Mouse (Mus musculus): ENCODE data around the gene Atf4.

The Atf4 gene

DNA sequence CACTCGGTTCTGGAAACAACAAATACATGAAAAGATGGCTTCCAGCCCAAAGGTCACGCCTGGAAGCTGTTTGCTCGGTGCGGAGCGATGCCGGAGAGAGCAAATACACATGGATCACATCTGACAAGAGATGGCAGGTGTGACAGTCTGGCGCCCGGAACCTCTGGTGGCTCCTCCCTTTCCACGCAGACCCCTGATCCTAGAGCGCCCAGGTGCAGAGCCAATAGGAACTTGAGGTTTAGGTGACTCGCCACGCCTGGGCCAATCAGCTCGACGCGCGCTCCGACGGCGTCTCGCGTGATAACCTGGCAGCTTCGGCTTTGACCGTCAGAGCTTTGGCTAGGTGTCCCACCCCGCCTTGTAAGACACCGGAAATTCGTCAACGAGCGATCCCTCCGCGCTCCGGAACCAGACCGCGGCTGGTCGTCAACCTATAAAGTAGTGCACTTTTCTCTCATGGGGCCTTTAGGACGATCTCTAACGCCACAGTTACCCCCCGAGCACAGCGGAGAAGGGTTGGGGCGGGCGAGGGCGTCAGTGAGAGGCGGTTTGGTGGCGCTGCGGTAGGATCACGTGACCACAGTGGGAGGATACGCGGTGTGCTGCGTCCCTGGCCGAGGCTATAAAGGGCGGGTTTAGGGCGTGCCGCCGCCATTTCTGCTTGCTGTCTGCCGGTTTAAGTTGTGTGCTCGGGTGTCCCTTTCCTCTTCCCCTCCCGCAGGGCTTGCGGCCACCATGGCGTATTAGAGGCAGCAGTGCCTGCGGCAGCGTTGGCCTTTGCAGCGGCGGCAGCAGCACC, at the start of gene Atf4:
Atf4 (plus strand) TSS at position 338 of the 799 bp plus-strand sequence.
- peak; percentile 99 for DNase-seq (ENCODE audit: low read depth, low spot score)

DNA sequence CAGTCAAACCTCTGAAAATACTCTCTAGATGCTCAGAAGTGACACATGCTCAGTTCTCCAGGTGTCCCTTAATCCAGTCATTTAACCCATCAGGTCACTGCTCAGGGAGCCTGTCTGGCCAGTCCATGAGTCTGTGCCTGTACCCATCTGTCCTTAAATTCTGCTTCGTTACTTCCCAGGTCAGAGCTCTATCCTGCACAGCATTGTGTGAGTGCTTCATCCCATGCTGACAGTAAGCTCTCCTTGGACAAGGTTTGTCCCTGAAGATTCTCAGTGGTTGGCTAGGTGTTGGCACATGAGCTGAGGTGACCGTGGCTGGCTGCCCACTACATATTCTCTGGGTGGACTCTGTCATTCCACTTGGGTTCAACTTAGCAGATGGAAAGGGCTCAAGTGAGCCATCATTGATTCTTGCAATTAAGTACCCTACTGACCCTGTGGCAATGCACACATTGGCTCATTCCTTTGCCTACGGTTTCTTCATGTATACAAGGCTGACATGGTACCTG, 48.9 kb upstream of the Atf4 start:
- no peak for DNase-seq (ENCODE audit: low read depth, low spot score)

DNA sequence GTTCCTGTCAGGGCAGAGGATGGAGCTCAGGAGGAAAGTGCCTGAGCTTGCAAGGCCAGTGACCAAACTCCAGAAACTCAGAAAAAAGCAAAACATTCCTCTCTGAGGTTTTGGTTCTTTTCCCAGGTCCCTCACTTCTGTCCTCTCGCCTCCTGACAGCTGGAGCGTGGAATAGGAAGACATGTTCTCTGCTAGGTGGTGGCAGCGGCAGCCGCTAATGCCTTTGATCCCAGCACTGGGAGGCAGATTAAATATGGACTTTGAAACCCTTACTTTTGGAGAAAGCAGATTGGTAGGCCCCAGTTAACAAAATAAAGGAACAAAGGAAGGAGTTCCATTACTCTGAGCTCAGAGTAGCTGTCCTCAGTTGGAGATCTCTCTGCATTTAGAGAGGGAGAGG, 46.5 kb upstream of the Atf4 start:
- DNase-seq (ENCODE audit: low read depth, low spot score): no peak

DNA sequence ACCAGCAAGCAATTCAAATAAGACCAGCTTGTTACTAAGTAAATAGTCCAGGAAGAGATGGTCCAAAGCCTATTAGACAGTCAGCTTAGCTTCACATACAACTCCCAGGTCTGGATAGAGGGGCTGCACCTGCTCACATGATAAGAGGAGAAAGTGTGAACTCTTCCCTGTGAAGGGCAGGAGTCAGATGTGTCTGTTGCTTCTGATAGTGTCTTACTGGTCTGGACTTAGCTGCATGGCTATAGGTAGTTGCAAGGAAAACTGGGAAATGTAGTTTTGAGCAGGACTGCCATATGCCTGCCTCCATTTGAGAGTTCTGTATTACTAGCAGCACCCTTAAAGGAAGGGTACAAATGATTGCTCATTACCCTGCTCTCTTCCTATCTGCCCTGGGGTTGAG, 41.3 kb upstream of the Atf4 start:
- no peak for DNase-seq (ENCODE audit: low read depth, low spot score)

DNA sequence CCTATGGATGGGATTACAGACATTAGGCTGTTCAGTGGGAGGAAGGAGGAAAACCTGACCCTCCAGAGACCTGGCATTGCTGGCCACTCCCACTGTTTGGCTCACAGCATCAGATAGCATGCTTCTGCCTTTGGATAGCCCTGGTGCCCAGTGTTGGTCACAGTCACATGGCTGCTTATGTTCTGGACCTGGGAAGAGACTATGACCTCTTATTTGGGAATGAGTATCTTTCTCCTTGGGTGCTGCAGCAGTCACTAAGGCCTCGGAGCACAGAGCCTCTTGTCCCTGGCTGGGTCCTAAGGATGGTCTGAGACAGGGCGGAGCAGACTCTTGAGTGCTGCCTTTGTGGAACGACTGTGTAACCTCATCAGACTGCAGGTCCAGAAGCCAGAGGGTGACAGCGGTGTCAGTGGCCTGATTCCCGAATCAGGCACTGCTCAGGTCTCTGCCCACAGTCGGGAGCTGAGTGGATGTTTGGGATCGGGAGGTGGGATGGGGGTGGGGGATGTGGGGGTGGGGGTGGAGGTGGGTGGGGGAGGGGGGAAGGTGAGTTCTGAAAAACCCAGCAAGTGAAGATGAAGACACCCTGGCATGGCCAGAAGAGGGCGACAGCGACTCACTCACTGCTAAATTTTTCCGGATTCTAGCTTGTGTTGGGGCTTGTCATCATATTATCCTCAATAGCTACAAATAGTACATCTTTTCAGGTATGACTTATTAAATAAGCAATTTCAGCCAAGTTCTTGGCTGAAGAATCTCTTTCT, 39.1 kb upstream of the Atf4 start:
- DNase-seq (ENCODE audit: low read depth, low spot score): no peak

DNA sequence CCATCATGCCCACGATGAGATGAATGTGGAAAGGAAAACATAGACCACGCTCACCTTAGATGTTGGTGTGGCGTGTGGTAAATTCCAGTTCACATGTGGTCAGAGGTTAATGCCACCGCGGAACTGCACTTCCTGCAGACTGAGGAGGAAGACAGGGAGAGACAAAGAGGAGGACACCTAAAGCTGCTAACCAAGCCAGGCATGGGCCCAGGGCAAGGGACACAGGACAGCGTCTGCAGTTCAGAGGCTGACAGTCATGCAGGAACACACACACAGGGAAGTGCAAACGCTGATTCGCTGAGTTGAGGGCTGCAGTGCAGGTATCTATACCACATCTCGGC, 38.5 kb upstream of the Atf4 start:
- DNase-seq (ENCODE audit: low read depth, low spot score): no peak

DNA sequence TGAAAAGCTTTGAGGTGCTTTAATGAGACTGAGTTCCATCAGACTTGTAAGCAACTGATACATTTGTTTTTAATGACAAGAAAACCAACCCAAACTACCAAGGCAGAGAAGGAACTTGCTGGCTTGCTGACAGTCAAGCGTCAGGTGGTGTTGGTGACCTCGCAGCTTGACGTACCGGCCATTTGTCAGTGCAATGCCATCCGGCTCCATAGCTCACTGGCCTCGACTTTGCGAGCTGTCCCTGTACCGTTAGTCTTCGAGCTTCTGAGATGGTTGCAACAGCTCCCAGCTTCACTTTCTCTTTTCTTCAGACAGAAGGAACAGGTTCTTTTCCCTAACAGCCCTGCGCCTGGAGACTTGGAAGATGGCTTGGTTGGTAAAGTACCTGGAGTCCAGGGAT, 37.5 kb upstream of the Atf4 start:
- no peak for DNase-seq (ENCODE audit: low read depth, low spot score)

DNA sequence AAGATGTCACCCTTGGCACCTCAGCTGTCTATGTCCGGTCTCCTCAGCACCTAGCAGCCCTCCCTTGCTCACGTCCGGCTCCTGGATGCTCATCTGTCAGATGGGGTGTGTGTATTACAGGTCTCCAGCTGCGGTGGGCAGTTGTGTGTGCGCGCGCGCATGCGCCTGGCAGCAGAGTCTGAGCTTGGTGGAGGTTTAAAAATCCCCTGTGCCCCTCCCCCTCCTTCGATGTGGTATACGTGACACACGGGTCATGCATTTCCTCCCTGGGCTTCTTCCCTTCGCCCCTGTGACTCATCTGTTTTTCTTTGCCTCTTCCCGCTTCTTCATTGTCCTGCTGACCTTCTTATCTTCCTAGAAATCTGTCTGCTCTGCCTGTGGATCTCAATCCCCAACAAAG, 35.8 kb upstream of the Atf4 start:
- no peak for DNase-seq (ENCODE audit: low read depth, low spot score)

DNA sequence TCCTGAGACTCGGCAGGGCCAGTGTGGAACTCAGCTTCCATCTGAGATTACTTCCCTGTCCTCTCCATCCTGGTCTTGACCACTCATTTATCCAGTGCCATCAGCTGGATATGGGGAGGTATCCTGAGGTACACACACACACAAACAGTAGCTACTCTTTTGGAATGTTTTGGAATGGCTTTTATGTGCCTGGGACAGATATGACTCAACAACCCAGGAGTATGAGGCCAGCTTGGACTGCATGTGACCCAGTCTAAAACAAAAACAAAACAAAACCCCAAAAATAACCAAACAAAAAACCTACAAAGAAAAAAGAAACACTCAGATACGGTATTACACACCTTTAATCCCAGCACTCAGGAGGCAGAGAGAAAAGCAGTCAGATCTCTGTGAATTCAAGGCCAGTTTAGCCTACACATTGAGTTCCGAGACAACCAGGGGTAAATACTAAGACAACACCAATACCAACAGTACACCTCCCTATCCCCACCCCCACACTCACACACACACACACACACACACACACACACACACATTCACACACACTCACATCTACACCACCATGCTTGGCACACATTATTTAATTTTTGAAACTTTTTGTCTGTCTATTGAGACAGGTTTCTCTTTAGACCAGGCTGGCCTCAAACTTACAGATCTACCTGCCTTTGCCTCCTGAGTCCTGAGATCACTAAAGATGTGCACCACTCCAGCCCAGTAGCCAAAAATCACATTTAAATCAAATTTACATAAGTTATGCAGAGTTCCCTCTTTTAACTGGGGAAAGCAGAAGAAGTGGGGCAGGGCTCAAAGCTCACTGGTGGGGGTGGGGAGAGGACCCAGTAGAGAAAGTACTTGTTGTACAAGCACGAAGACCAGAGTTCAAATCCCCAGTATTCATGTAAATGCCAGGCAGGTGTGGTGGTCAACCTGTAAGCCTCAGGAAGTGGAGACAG, 35.0 kb upstream of the Atf4 start:
- no peak for DNase-seq (ENCODE audit: low read depth, low spot score)

DNA sequence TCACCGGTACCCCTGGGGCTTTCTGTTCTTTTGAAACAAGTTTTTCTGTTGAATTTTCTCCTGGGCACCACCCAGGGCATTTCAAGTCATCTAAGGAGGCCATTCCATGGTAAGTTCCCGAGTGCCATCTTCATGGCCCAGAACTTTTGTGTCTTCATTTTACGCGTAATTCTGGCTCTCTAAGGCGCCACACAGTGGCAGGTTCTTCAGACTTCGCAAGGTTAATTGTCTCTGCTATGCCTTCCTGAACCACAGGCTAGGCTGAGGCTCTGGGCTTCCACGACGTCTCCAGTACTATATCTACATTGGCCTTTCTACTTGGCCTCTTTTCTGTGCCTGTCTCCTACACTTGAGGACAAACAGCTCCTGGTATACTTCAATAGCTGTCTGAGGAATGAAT, 34.0 kb upstream of the Atf4 start:
- DNase-seq (ENCODE audit: low read depth, low spot score): no peak

DNA sequence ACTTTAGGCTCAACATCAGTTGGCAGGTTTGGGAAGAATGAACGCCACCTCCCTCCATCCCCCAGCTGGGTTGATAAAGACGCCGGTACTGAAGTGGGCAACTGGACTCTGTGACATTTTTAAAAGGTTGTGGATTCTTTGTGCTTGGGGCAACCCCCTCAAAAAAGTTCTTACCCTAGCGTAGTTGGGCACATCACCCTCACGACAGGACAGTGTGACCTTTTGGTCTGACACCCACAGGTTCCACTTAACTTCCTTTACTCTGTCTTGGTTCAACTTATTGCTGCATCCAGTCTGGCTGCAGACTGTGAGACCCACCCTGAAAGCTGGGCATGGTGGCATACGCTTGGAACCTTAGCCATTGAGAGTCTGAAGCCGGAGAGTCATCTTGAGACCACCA, 31.2 kb upstream of the Atf4 start:
- no peak for DNase-seq (ENCODE audit: low read depth, low spot score)

DNA sequence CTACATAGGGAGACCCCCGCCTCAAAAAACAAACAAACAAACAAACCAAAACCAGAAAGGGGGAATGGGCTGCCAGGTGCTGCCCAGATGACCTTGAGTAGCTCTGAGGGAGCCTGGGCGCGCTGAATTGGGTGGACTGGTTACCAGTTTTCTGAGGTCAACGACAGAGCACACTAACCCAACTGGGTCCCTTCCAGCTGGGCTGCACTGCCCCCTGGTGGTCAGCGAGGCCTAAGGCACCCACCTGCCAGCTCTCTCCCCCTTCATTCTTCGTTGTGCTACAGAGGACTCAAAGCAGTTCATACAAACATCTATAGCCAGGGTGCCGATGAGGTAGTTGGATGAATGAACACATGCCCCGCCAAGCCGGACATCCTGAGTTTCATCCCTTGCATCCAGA, 29.8 kb upstream of the Atf4 start:
- peak; percentile 54 for DNase-seq (ENCODE audit: low read depth, low spot score)

DNA sequence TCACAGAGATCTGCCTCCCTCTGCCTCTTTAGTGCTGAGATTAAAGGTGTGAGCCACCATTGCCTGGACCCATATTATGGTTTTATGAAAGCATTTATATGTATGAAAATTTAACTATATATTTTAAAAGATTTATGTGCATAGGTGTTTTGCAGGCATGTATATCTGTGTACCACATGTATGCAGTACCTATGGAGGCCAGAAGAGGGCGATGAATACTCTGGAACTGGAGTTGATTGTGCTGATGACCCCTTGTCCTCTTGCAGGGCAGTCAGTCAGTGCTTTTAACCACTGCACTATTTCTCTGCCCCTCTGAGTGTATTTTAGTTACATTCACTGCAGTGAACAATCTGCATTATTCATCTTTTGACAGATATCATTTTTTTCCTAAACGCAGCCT, 29.2 kb upstream of the Atf4 start:
- peak; percentile 36 for DNase-seq (ENCODE audit: low read depth, low spot score)

DNA sequence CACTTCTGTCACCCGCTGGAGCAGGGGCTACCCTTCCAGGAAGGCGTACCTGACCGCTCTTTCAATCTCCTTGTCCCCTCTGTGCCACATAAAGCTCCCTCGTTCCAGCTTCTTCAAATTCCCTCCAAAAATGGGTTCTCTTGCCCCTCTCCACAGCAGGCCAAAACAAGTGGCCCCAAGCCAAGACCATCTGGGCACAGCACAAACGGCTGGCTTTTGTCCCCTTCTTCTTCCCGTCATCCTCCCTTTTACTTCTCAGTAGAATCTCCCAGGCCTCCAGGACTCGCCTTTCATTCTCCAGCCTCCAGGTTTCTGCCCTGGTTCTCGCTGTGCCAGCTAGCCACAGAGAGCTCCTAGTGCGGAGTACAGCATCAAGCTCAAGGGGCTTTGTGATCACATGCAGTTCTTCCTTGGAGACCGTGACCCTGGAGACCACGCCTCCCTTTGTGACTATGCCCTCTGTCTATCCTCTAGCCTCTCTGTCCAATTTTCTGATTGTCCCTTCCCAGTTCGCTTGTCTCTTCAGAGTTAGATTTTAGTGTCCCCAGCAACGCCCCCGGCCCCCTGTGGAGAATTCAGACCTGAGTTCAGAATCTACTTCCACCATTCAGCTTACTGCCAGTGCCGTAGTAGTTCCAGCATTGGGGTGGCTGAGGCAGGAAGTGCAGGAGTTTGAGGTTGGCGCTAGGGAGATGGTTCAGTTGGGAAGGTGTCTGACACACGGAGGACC, 26.7 kb upstream of the Atf4 start:
- no peak for DNase-seq (ENCODE audit: low read depth, low spot score)

DNA sequence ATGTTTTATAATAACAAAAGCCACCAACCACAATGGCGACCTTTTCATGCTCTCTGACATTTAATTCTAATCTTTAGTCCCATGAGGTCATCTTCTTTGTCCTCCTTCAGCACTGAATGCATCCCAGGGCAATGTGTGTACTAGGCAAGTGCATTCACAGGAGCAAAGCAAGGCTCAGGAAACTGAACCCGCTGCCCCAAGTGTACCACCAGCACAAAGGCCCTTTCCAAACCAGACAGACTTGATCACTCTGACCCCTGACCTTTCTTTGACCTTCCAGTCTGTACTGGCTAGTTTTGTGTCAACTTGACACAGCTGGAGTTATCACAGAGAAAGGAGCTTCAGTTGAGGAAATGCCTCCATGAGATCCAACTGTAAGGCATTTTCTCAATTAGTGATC, 22.7 kb upstream of the Atf4 start:
- no peak for DNase-seq (ENCODE audit: low read depth, low spot score)

DNA sequence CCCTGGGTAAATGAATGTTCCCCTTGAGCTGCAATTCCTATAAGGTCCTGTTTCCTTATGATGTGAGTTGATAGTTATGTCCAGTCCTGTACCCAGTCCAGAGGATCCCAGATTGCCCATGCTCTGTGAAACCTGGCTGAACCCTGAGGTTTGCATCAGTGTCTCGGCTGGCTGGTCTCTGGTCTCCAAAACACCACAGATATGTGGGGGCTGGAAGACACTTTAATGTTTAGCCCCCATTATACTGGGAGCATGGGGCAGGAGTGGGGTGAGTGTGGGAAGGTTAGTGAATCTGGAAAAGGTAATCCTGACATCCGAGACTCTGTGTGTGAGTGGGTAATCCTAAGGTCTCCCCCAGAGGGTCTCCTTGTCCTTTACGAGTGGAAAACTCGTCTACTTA, 21.9 kb upstream of the Atf4 start:
- no peak for DNase-seq (ENCODE audit: low read depth, low spot score)

DNA sequence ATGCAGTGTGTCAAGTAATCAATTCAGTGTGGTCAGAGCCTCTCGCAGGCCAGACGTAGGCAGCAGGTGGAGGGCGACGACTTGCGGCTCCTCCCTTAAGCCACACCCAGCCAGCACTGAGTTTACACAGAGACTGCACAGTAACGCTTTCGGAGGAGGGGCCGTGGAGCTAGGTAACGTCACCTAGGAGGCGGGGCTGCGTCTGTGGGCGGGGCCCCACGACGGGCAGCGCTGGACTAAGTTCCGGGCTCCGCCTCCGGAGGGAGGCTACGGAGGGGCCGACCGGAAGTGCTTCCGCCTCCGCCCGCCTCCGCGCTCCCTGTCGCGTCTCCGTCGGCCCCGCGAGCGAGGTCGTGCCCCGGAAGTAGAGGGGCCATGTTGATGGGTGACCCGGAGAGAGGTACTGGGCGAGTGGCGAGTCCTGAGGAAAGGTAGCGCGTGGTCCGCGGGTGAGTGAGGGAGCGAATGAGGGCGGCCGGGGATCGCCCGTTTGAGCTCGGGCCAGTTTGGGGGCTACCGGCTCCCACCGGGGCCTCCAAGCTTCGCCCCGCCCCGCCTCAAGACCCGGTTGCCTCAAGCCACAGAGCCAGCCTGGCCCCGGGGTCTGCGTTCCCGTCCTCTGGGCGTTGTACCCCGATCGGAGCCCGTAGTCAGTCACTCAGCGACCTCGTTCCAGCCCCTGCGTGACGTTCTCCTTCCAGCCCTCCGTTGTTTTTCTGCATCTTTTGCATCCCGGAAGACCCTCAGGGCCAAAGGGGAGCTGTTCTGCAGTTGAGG, 21.1 kb upstream of the Atf4 start, which contains the start of gene Mief1:
Mief1 (plus strand) TSS at position 286 of the 777 bp plus-strand sequence.
- DNase-seq (ENCODE audit: low read depth, low spot score): peak; percentile 95

DNA sequence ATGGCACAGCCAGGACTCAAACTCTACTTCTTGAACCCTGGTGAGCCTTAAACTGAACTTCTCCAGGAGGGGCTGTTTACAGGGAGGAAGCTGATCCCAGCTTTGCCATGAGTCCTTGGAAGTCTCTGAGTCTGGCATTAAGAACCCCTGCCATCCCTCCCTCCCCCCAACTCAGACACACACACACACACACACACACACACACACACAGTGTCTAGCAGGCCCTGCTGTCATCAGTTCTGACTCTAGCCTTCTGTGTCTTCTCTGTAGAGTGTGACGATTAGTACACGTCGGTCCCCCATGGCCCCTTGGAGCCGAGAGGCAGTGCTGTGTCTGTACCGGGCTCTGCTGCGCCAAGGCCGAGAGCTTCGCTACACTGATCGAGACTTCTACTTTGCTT, 19.4 kb upstream of the Atf4 start, which contains the start of gene AC140267.1:
AC140267.1 (plus strand) TSS at position 301 of the 400 bp plus-strand sequence.
- no peak for DNase-seq (ENCODE audit: low read depth, low spot score)

DNA sequence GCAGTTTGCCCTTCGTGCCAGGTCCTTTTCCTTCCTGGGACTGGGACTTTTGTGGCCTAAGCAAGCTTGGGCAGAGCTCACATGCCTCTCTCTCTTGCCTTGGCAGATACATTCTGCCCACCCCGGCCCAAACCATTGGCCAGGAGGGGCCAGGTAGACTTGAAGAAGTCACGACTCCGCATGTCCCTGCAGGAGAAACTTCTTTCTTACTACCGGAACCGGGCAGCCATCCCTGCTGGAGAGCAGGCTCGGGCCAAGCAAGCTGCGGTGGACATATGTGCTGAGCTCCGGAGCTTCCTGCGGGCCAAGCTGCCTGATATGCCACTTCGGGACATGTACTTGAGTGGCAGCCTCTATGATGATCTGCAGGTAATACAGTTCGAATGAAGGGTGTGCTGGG, 6.8 kb upstream of the Atf4 start:
- no peak for DNase-seq (ENCODE audit: low read depth, low spot score)

DNA sequence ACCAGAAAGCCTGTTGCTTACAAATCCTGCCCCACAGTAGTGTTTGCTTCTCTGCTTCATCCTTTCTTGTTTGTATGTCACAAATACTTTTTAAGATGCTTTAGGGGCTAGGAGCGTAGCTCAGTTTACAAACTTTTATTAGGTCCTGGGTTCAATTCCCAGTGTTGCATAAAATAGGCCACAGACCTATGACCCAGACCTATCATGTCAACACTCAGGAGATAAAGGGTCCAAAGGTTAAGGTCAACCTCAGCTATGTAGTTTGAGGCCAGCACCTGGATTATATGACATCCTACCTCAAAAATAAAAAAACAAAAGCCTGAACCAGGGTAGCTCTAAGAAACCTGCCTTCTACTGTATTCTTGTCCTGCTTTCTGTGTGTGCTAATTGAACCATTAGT, 6.4 kb upstream of the Atf4 start:
- no peak for DNase-seq (ENCODE audit: low read depth, low spot score)

Data from retina, adult 2 months (tissue).